20 mouse cellular contexts compared by ENCODE assay signal in genomic region chr12:99932245-99932644, GRCm38 (mm10).
DNase-seq lines count a peak whose midpoint lies in the region; ATAC-seq lines count a peak whose summit lies in the region.
"Had no signal": no experiment of that assay in that cellular context is flagged by ENCODE, and none has a peak within 500 bp of the region (broad histone marks: within the 10 kb centered on the region; RNA-seq: fewer than 3 reads in every experiment).

No protein-coding gene starts in this region.

- DNase-seq in frontal cortex, postnatal 10 days (ENCODE audit: low spot score in 2 of 2), result no peak
- peak; percentile 37 for DNase-seq in right cerebral cortex, adult 18-20 months
- DNase-seq in right cerebral cortex, postnatal 14 days, result no peak
- peak; percentile 67 for DNase-seq in brain, adult 2 months (ENCODE audit: low read depth, low spot score)
- no peak for DNase-seq in thymus, adult 18-20 months
- DNase-seq: adrenal gland, adult 2 months; adrenal gland, adult 8-10 months; adrenal gland, postnatal 10 days; adrenal gland, postnatal 14 days; adrenal gland, postnatal 25 days; adrenal gland, postnatal 36 days; B cell, adult 2 months; cerebellum, adult 11 months; cerebellum, adult 11-12 months; cerebellum, adult 18-20 months; cerebellum, adult 2 months had no signal

- peak; percentile 7; the same call in 1 of the 2 replicates for ATAC-seq in frontal cortex, adult (ENCODE audit: low TSS enrichment)
- ATAC-seq: activated CD4-positive, CD25-positive, alpha-beta regulatory T cell, adult 4 months; CD4-positive, CD25-positive, alpha-beta regulatory T cell, adult 4 months; Patski had no signal

Comparison
In these comparisons a context has a peak if more than half of its experiments do, and no peak if none do; other contexts are left out.
1. DNase-seq: peak in right cerebral cortex, adult 18-20 months (single experiment) and brain, adult 2 months (single experiment); none in frontal cortex, postnatal 10 days (0 of 2), right cerebral cortex, postnatal 14 days (single experiment) and thymus, adult 18-20 months (0 of 2).